Mouse (Mus musculus) limb, embryonic 12.5 days (tissue): Measurements from ENCODE around the gene Cdkal1. TPM values are rescaled to one million over a fixed set of nuclear protein-coding genes. Genes with fewer than 3 reads are reported as not detected.

Source experiments
- ATAC-seq: fragments of 200-750 bp; cut with Nextera tagmentation; 2 replicates; pipeline ENCODE4 v1.8.0; 2017; ENCODE audit warnings: low read depth, moderate TSS enrichment; ENCODE audit not compliant: insufficient number of reproducible peaks, insufficient read depth, low FRiP score, low TSS enrichment
- H3K27ac ChIP-seq: fragments of 300-500 bp; sonication (generic); 2 replicates; pipeline ENCODE4 v1.5.1; 2016; ENCODE audit warnings: mild to moderate bottlenecking, moderate library complexity
- H3K27me3 ChIP-seq: fragments of 300-500 bp; sonication (generic); 2 replicates; pipeline ENCODE4 v1.6.1; 2016; ENCODE audit warnings: mild to moderate bottlenecking, moderate library complexity
- H3K36me3 ChIP-seq: fragments of 300-500 bp; sonication (generic); 2 replicates; pipeline ENCODE4 v1.6.1; 2016; ENCODE audit warnings: mild to moderate bottlenecking, moderate library complexity
- H3K4me1 ChIP-seq: fragments of 300-500 bp; sonication (generic); replicated peaks from 2 replicates; pipeline ENCODE4 v1.6.1; 2016
- H3K4me2 ChIP-seq: fragments of 300-500 bp; sonication (generic); 2 replicates; pipeline ENCODE4 v1.6.1; 2016; ENCODE audit warnings: mild to moderate bottlenecking, moderate library complexity
- H3K4me3 ChIP-seq: fragments of 300-500 bp; sonication (generic); replicated peaks from 2 replicates; pipeline ENCODE4 v1.5.1; 2016; ENCODE audit warnings: mild to moderate bottlenecking
- H3K9ac ChIP-seq: fragments of 300-500 bp; sonication (generic); replicated peaks from 2 replicates; pipeline ENCODE4 v1.6.1; 2016; ENCODE audit warnings: mild to moderate bottlenecking, moderate library complexity
- H3K9me3 ChIP-seq: fragments of 300-500 bp; sonication (generic); 2 replicates; pipeline ENCODE4 v1.6.1; 2016; ENCODE audit warnings: mild to moderate bottlenecking, moderate library complexity
- WGBS: fragments of 180-500 bp; shearing (Covaris S2); methylation state at CpG from one replicate; pipeline ENCODE4 v1.1.7; 2016; 5-methylcytosine and 5-hydroxymethylcytosine counted together
- polyA plus RNA-seq: library from polyadenylated mRNA; unstranded; fragments of >200 nt; fragmentation: Nextera tagmentation; extraction: Ambion mirVana; gene quantifications from 2 replicates; pipeline ENCODE4 v1.2.1, GENCODE M21; 2016

Cdkal1 gene
- polyA plus RNA-seq, 1 experiment from 2014 or later, result 42.4 TPM

DNA sequence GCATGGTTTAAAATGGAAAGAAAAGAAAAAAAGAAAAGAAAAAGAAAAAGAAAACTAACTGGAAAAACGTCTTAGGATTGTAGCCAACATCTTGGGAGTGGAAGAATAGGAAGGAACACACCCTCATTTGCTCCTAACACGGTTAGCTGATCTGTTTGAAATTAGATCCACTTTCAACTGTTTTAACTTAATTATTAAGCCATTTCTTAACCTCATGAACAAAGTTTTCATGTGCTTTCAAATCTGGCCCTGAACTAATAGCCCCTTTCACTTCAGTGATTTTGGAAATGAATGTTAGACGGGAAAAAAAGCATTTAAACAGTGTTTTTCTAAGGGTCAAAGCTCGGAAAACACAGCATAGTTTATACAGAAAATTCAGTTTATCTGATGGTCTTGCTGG lies 505.5 kb downstream of the Cdkal1 start:
- WGBS, result 73% methylated on average over 4 of the region's 4 CpGs
- Histone ChIP-seq H3K27me3 (no peaks in the 10 kb centered on the region), H3K27ac (no peak overlapping the region), H3K4me3 (no peak overlapping the region), H3K9me3 (peaks cover 6% of the 10 kb centered on the region; the same call in 1 of the 2 replicates), H3K4me1 (peaks cover 22% of the 10 kb centered on the region), H3K36me3 (peaks cover 13% of the 10 kb centered on the region), H3K4me2 (no peak overlapping the region), H3K9ac (no peak overlapping the region)
- ATAC-seq, result no peak

DNA sequence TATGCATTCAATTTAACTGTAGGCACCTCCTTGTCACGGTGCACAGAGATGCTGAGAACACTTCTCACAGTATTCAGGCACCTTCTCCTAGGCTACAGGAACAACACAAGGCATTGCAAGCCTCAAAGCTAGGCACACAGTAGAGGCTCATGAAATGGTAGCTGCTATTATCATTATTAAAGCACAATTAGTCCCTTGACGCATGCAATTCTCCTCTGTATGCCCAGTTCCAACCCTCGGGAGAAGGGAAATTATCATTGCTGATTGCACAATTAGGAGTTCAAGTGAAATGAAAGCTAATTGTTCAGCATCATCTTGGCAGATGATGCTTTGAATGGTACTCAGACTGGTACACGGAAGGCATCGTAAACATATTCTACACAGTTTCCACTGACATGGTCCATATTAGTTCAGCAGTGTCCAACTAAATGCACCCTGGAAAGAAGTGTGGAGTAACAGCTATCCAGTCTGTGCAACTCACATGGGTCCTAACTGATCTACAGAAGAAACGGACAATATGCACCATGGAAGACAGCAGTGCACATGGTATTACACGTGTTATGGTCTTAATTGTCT lies 506.0 kb downstream of the Cdkal1 start:
- H3K4me2 ChIP-seq, result no peak overlapping the region
- no peak for ATAC-seq
- peaks cover 13% of the 10 kb centered on the region for H3K36me3 ChIP-seq
- peaks cover 17% of the 10 kb centered on the region for H3K4me1 ChIP-seq
- no peak overlapping the region for H3K4me3 ChIP-seq
- H3K27ac ChIP-seq, result no peak overlapping the region
- H3K9ac ChIP-seq, result no peak overlapping the region
- H3K27me3 ChIP-seq, result no peaks in the 10 kb centered on the region
- WGBS, result 93% methylated on average over 7 of the region's 7 CpGs
- peaks cover 6% of the 10 kb centered on the region; the same call in 1 of the 2 replicates for H3K9me3 ChIP-seq

DNA sequence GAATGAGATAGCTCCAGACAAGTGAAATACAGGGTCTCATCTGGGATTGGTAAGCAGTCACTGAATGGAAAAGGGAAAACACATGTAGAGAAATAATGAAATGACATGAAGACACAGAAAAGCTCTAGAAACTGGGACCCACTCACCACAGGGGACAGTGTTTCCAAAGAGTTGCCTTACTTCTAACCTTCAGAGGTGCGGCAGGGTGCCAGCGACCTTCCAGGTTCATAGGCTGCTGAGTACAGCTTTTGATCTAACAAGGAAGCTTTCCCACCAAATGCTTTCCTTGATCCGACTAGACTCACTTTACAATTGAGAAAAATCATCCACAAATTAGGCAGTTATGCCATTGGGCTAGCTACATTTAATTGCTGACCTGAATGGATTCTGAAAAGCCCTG lies 507.1 kb downstream of the Cdkal1 start:
- Histone ChIP-seq H3K4me3 (no peak overlapping the region), H3K27ac (no peak overlapping the region), H3K27me3 (no peaks in the 10 kb centered on the region), H3K4me1 (peaks cover 11% of the 10 kb centered on the region), H3K9me3 (peaks cover 6% of the 10 kb centered on the region; the same call in 1 of the 2 replicates), H3K4me2 (no peak overlapping the region), H3K9ac (no peak overlapping the region), H3K36me3 (peaks cover 13% of the 10 kb centered on the region)
- no peak for ATAC-seq
- 90% methylated on average over 3 of the region's 3 CpGs for WGBS

GRCm38 (mm10) chr13:29332640-29333412 lies 522.6 kb downstream of the Cdkal1 start:
- H3K36me3 ChIP-seq, result no peaks in the 10 kb centered on the region
- no peaks in the 10 kb centered on the region for H3K27me3 ChIP-seq
- H3K4me3 ChIP-seq, result no peak overlapping the region
- H3K9me3 ChIP-seq, result no peaks in the 10 kb centered on the region
- H3K27ac ChIP-seq, result no peak overlapping the region
- WGBS, result 88% methylated on average over 6 of the region's 6 CpGs
- H3K9ac ChIP-seq, result no peak overlapping the region
- ATAC-seq, result no peak
- no peak overlapping the region for H3K4me2 ChIP-seq
- H3K4me1 ChIP-seq, result no peaks in the 10 kb centered on the region

- Histone ChIP-seq H3K36me3 (no peaks in the 10 kb centered on the region), H3K4me3 (no peak overlapping the region), H3K4me1 (no peaks in the 10 kb centered on the region), H3K4me2 (no peak overlapping the region), H3K27me3 (no peaks in the 10 kb centered on the region), H3K27ac (no peak overlapping the region), H3K9me3 (no peaks in the 10 kb centered on the region), H3K9ac (no peak overlapping the region)
- 91% methylated on average over 4 of the region's 4 CpGs for WGBS
- ATAC-seq, result no peak
Measured at GRCm38 (mm10) chr13:29325946-29326345, 529.5 kb downstream of the Cdkal1 start.

- Histone ChIP-seq H3K9ac (no peak overlapping the region), H3K27me3 (no peaks in the 10 kb centered on the region), H3K4me2 (no peak overlapping the region), H3K36me3 (no peaks in the 10 kb centered on the region), H3K9me3 (no peaks in the 10 kb centered on the region), H3K4me3 (no peak overlapping the region), H3K27ac (no peak overlapping the region), H3K4me1 (no peaks in the 10 kb centered on the region)
- no peak for ATAC-seq
- 67% methylated on average over 2 of the region's 2 CpGs for WGBS
Measured at GRCm38 (mm10) chr13:29320421-29320820, 535.1 kb downstream of the Cdkal1 start.

DNA sequence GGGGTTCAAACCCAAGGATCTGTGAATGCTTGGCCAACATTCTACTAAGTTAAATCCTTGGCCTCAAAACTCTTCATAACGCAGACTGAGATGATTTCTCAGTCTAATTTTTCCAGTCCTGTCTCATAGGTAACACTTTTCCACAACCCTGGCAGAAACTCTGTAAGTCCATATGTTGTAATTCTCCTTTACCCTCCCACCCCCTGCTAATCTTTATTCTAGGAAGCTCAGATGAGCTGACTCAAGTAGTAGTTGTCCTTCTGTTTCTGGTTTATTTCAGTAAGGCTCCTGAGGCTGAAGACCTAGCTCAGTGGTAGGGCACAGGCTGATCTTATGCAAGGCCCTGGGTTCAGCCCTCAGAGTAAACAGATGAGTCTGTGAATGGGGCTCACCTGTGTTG lies 537.8 kb downstream of the Cdkal1 start:
- no peaks in the 10 kb centered on the region for H3K9me3 ChIP-seq
- no peaks in the 10 kb centered on the region for H3K36me3 ChIP-seq
- no peaks in the 10 kb centered on the region for H3K27me3 ChIP-seq
- H3K4me3 ChIP-seq, result no peak overlapping the region
- no peak overlapping the region for H3K27ac ChIP-seq
- 93% methylated on average over 1 of the region's 1 CpGs for WGBS
- ATAC-seq, result no peak
- H3K9ac ChIP-seq, result no peak overlapping the region
- H3K4me1 ChIP-seq, result peaks cover 16% of the 10 kb centered on the region
- no peak overlapping the region for H3K4me2 ChIP-seq

DNA sequence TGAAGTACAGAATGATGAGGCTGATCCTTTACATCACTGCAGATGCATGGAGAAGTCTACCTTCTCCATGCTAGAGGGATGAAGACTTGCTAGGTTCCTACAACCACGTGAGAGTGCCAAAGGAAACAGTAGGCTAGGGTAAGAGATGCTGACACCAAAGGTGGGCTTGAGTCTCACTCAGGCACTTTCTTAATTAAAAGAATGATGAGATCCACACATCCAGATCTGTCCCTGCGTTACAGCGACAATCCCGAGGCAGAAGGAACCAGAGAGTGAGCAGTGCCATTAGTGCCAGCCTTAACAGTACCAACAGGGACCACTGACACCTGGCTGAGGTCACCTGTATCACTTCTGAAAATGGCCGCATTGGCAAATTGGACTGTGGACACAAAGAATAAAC lies 539.2 kb downstream of the Cdkal1 start:
- H3K4me2 ChIP-seq, result no peak overlapping the region
- no peaks in the 10 kb centered on the region for H3K36me3 ChIP-seq
- no peak for ATAC-seq
- no peak overlapping the region for H3K27ac ChIP-seq
- no peak overlapping the region for H3K4me3 ChIP-seq
- no peaks in the 10 kb centered on the region for H3K9me3 ChIP-seq
- peaks cover 16% of the 10 kb centered on the region for H3K4me1 ChIP-seq
- WGBS, result 93% methylated on average over 5 of the region's 5 CpGs
- H3K27me3 ChIP-seq, result no peaks in the 10 kb centered on the region
- no peak overlapping the region for H3K9ac ChIP-seq

- WGBS, result 68% methylated on average over 2 of the region's 2 CpGs
- Histone ChIP-seq H3K9me3 (no peaks in the 10 kb centered on the region), H3K9ac (no peak overlapping the region), H3K27me3 (no peaks in the 10 kb centered on the region), H3K4me1 (peaks cover 16% of the 10 kb centered on the region), H3K4me3 (no peak overlapping the region), H3K4me2 (no peak overlapping the region), H3K36me3 (no peaks in the 10 kb centered on the region), H3K27ac (no peak overlapping the region)
- no peak for ATAC-seq
Measured at GRCm38 (mm10) chr13:29312026-29312425, 543.4 kb downstream of the Cdkal1 start.

GRCm38 (mm10) chr13:29307420-29307819 lies 548.1 kb downstream of the Cdkal1 start:
- no peak overlapping the region for H3K27ac ChIP-seq
- ATAC-seq, result no peak
- no peaks in the 10 kb centered on the region for H3K4me1 ChIP-seq
- H3K27me3 ChIP-seq, result no peaks in the 10 kb centered on the region
- H3K36me3 ChIP-seq, result no peaks in the 10 kb centered on the region
- no peak overlapping the region for H3K9ac ChIP-seq
- no peak overlapping the region for H3K4me3 ChIP-seq
- H3K4me2 ChIP-seq, result no peak overlapping the region
- WGBS, result 44% methylated on average over 6 of the region's 6 CpGs
- no peaks in the 10 kb centered on the region for H3K9me3 ChIP-seq

- H3K4me2 ChIP-seq, result no peak overlapping the region
- ATAC-seq, result no peak
- no peaks in the 10 kb centered on the region for H3K4me1 ChIP-seq
- no peak overlapping the region for H3K4me3 ChIP-seq
- H3K9me3 ChIP-seq, result no peaks in the 10 kb centered on the region
- H3K27ac ChIP-seq, result no peak overlapping the region
- no peak overlapping the region for H3K9ac ChIP-seq
- H3K36me3 ChIP-seq, result no peaks in the 10 kb centered on the region
- WGBS, result 86% methylated on average over 9 of the region's 9 CpGs
- H3K27me3 ChIP-seq, result no peaks in the 10 kb centered on the region
Measured at GRCm38 (mm10) chr13:29292608-29293240, 562.8 kb downstream of the Cdkal1 start.
